Mouse (Mus musculus) embryo, embryonic 11 days (tissue): ENCODE data around the gene Cgas.
"Not testable (repeated sequence)": the region's sequence is repeated elsewhere in the genome, so short reads cannot be mapped to it uniquely, and the experiment has no call there.

Experiments used
- DNase-seq: peaks from one replicate; pipeline ENCODE4 v3.0.0-alpha.2; 2015

Gene Cgas

GRCm38 (mm10) chr9:78442579-78443392 lies at the start of gene Cgas:
Gene Cgas (minus strand): TSS chr9:78443237.
- DNase-seq = peak; percentile 64

- no peak for DNase-seq
Measured at GRCm38 (mm10) chr9:78492254-78492653, 49.2 kb upstream of the Cgas start.

- no peak for DNase-seq
Measured at GRCm38 (mm10) chr9:78491169-78491568, 48.1 kb upstream of the Cgas start.

GRCm38 (mm10) chr9:78488890-78489420 lies 45.9 kb upstream of the Cgas start, which contains the start of gene Eef1a1:
Gene Eef1a1 (minus strand): TSS chr9:78489151.
- DNase-seq = peak; percentile 70

GRCm38 (mm10) chr9:78488021-78488420 lies 45.0 kb upstream of the Cgas start:
- not testable (repeated sequence) for DNase-seq

- no peak for DNase-seq
Measured at GRCm38 (mm10) chr9:78484660-78485059, 41.6 kb upstream of the Cgas start.

- DNase-seq = no peak
Measured at GRCm38 (mm10) chr9:78482386-78482785, 39.3 kb upstream of the Cgas start.

GRCm38 (mm10) chr9:78481423-78482331 lies 38.6 kb upstream of the Cgas start:
- DNase-seq = peak; percentile 99

- DNase-seq = peak; percentile 82
Measured at GRCm38 (mm10) chr9:78480706-78481358, 37.8 kb upstream of the Cgas start.

GRCm38 (mm10) chr9:78480227-78480626 lies 37.2 kb upstream of the Cgas start:
- DNase-seq = not testable (repeated sequence)

- DNase-seq = not testable (repeated sequence)
Measured at GRCm38 (mm10) chr9:78479308-78479707, 36.3 kb upstream of the Cgas start.

GRCm38 (mm10) chr9:78478009-78478605 lies 35.1 kb upstream of the Cgas start:
- not testable (repeated sequence) for DNase-seq

- DNase-seq = peak; percentile 74
Measured at GRCm38 (mm10) chr9:78477021-78477551, 34.0 kb upstream of the Cgas start.

GRCm38 (mm10) chr9:78476531-78477020 lies 33.5 kb upstream of the Cgas start:
- peak; percentile 52 for DNase-seq

GRCm38 (mm10) chr9:78475873-78476272 lies 32.8 kb upstream of the Cgas start:
- DNase-seq = no peak

GRCm38 (mm10) chr9:78475383-78475780 lies 32.3 kb upstream of the Cgas start:
- no peak for DNase-seq

GRCm38 (mm10) chr9:78474771-78475382 lies 31.8 kb upstream of the Cgas start:
- no peak for DNase-seq

- DNase-seq = no peak
Measured at GRCm38 (mm10) chr9:78474270-78474669, 31.2 kb upstream of the Cgas start.

GRCm38 (mm10) chr9:78473588-78473987 lies 30.6 kb upstream of the Cgas start:
- no peak for DNase-seq

GRCm38 (mm10) chr9:78465725-78466124 lies 22.7 kb upstream of the Cgas start:
- no peak for DNase-seq

GRCm38 (mm10) chr9:78463337-78463736 lies 20.3 kb upstream of the Cgas start:
- no peak for DNase-seq
